Mouse (Mus musculus) embryo, embryonic 9.5 days (tissue): Measurements from ENCODE around the gene Mettl26.

Source experiments
- DNase-seq: peaks from one replicate; pipeline ENCODE4 v3.0.0-alpha.2; 2017; ENCODE audit errors: extremely low spot score

The Mettl26 gene

GRCm38 (mm10) chr17:25874721-25875170 lies at the start of gene Mettl26:
TSS of gene Mettl26 (plus strand) at chr17:25875074.
- peak; percentile 95 for DNase-seq

- no peak for DNase-seq
Measured at GRCm38 (mm10) chr17:25825311-25825710, 49.6 kb upstream of the Mettl26 start.

- no peak for DNase-seq
Measured at GRCm38 (mm10) chr17:25825984-25826570, 48.8 kb upstream of the Mettl26 start.

- DNase-seq: no peak
Measured at GRCm38 (mm10) chr17:25827011-25827410, 47.9 kb upstream of the Mettl26 start.

GRCm38 (mm10) chr17:25827546-25828222 lies 47.2 kb upstream of the Mettl26 start:
- DNase-seq: no peak

GRCm38 (mm10) chr17:25828223-25828594 lies 46.7 kb upstream of the Mettl26 start:
- no peak for DNase-seq

GRCm38 (mm10) chr17:25828712-25829557 lies 45.9 kb upstream of the Mettl26 start, which contains the start of gene Jmjd8:
TSS of gene Jmjd8 (plus strand) at chr17:25828867.
- peak; percentile 86 for DNase-seq

GRCm38 (mm10) chr17:25829558-25830017 lies 45.3 kb upstream of the Mettl26 start:
- DNase-seq: no peak

- DNase-seq: no peak
Measured at GRCm38 (mm10) chr17:25830200-25830753, 44.6 kb upstream of the Mettl26 start.

GRCm38 (mm10) chr17:25830806-25831431 lies 44.0 kb upstream of the Mettl26 start:
- no peak for DNase-seq

- DNase-seq: no peak
Measured at GRCm38 (mm10) chr17:25831451-25832281, 43.2 kb upstream of the Mettl26 start.

- peak; percentile 100 for DNase-seq
Measured at GRCm38 (mm10) chr17:25832436-25833290, 42.2 kb upstream of the Mettl26 start.

- DNase-seq: peak; percentile 95
Measured at GRCm38 (mm10) chr17:25833291-25833663, 41.6 kb upstream of the Mettl26 start, which contains the start of gene Stub1. TSS of gene Stub1 (minus strand) at chr17:25833404.

GRCm38 (mm10) chr17:25833961-25834594 lies 40.8 kb upstream of the Mettl26 start:
- DNase-seq: no peak

- DNase-seq: no peak
Measured at GRCm38 (mm10) chr17:25834595-25835222, 40.2 kb upstream of the Mettl26 start.

- no peak for DNase-seq
Measured at GRCm38 (mm10) chr17:25835301-25835700, 39.6 kb upstream of the Mettl26 start.

- no peak for DNase-seq
Measured at GRCm38 (mm10) chr17:25835816-25836215, 39.1 kb upstream of the Mettl26 start.

GRCm38 (mm10) chr17:25836397-25837075 lies 38.3 kb upstream of the Mettl26 start:
- no peak for DNase-seq
